Mouse (Mus musculus) lung, postnatal 0 days (tissue): Measurements from ENCODE around the gene Duoxa2.

Experiments
- CTCF ChIP-seq: IDR thresholded peaks from 2 replicates; pipeline ENCODE4 v1.5.1; 2016; ENCODE audit warnings: antibody characterized with exemption, mild to moderate bottlenecking
- EP300 ChIP-seq: IDR thresholded peaks from 2 replicates; pipeline ENCODE4 v1.6.1; 2016; ENCODE audit warnings: antibody characterized with exemption, mild to moderate bottlenecking, control low read depth

DNA sequence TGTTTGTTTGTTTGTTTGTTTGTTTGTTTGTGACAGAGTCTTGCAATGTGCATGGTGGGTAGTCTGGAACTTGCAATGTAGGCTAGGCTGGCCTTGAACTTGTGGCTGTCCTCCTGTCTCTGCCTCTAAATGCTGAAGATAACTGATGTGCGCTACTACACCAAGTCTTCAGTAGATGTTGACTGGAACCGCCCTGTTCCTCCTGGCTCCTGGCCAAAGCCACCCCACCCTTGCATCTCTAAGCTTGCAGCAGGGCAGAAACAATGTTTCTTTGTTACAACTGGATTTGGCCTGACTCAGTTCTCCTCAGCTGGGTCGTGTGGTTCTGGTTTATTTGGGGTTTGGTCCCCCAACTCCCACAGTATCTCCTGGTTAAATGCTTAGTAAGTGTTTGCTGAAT is 35.5 kb downstream of the Duoxa2 start:
- no peak for TF ChIP-seq CTCF
- TF ChIP-seq EP300, result no peak
